25 mouse cellular contexts compared by ENCODE assay signal in genomic region chr9:58662791-58663190, GRCm38 (mm10).
DNase-seq lines count a peak whose midpoint lies in the region; ATAC-seq and TF ChIP-seq lines count a peak whose summit lies in the region.
"Had no signal": no experiment of that assay in that cellular context is flagged by ENCODE, and none has a peak within 500 bp of the region (broad histone marks: within the 10 kb centered on the region; RNA-seq: fewer than 3 reads in every experiment).

No protein-coding gene starts in this region.

- TF ChIP-seq EP300 in liver, embryonic 14.5 days (IDR thresholded peaks at IDR 0.05; ENCODE audit: low read depth) = peak; percentile 89

- WGBS in liver, embryonic 14.5 days (ENCODE audit: insufficient replicate concordance) = 21% methylated on average over 3 of the region's 3 CpGs

- peak overlapping the region; percentile 46 for H3K9ac ChIP-seq in liver, embryonic 14.5 days (replicated peaks)
- H3K9ac ChIP-seq: embryonic facial prominence, embryonic 12.5 days; heart, embryonic 13.5 days had no signal

- no peaks in the 10 kb centered on the region for H3K9me3 ChIP-seq in liver, embryonic 14.5 days (ENCODE audit: control insufficient read depth, low read length)
- H3K9me3 ChIP-seq: embryonic facial prominence, embryonic 12.5 days; heart, embryonic 13.5 days had no signal

- H3K27ac ChIP-seq in liver, embryonic 14.5 days = peak overlapping the region; percentile 98
- H3K27ac ChIP-seq: embryonic facial prominence, embryonic 12.5 days; gastrocnemius, adult 2 months; heart, embryonic 13.5 days; macrophage had no signal

- no peak overlapping the region for H3K4me3 ChIP-seq in liver, embryonic 14.5 days (ENCODE audit: insufficient read depth in 1 of 2, low read depth in 2 of 2, low read length in 2 of 2)
- H3K4me3 ChIP-seq: embryonic facial prominence, embryonic 12.5 days; erythroblast, embryonic 14.5 days; gastrocnemius, adult 2 months; heart, embryonic 13.5 days had no signal

- no peaks in the 10 kb centered on the region for H3K27me3 ChIP-seq in liver, embryonic 14.5 days (ENCODE audit: control insufficient read depth, insufficient read depth, low read length)
- H3K27me3 ChIP-seq: embryonic facial prominence, embryonic 12.5 days; heart, embryonic 13.5 days had no signal

- DNase-seq in spleen, postnatal 36 days (ENCODE audit: low spot score in 2 of 2) = peak; percentile 18 to 29
- DNase-seq in spleen, postnatal 4 days (ENCODE audit: low spot score in 2 of 2) = no peak
- DNase-seq in liver, embryonic 14.5 days (ENCODE audit: low read depth in 3 of 3, low spot score in 3 of 3) = peak in 2 of 3 experiments; percentile 60 to 70
- no peak for DNase-seq in cerebellum, adult 8-10 months
- no peak for DNase-seq in lung, postnatal 10 days
- DNase-seq in yolk sac, embryonic 10.5 days (ENCODE audit: low spot score) = no peak
- DNase-seq: adrenal gland, postnatal 14 days; cerebellum, adult 11 months; cerebellum, postnatal 10 days; gastrocnemius, adult 2 months; kidney, postnatal 25 days; layer of hippocampus, adult 9-11 months; right cerebral cortex, adult 18-20 months; right cerebral cortex, postnatal 4 days; thymus, adult 18-20 months; thymus, postnatal 4 days had no signal

- ATAC-seq in common myeloid progenitor, adult 5-6 weeks (replicated peaks; ENCODE audit: low read depth, poor library complexity, severe bottlenecking) = 0 out of 2 replicates have a peak, but pooled peaks have one; percentile 27
- peak; percentile 38; the same call in 1 of the 2 replicates for ATAC-seq in liver, embryonic 14.5 days (ENCODE audit: insufficient read depth)
- ATAC-seq: forebrain, embryonic 14.5 days; hindbrain, embryonic 16.5 days; intestine, embryonic 16.5 days had no signal

- peaks cover 54 to 58% of the 10 kb centered on the region in 2 experiments for H3K4me1 ChIP-seq in liver, embryonic 14.5 days (replicated peaks; ENCODE audit: control insufficient read depth in 2 of 2, insufficient read depth in 2 of 2, low read length in 1 of 2)
- H3K4me1 ChIP-seq: embryonic facial prominence, embryonic 12.5 days had no signal

- peak overlapping the region; percentile 51 for H3K4me2 ChIP-seq in liver, embryonic 14.5 days (ENCODE audit: low read depth)
- H3K4me2 ChIP-seq: embryonic facial prominence, embryonic 12.5 days; heart, embryonic 13.5 days; midbrain, embryonic 11.5 days had no signal

- peaks cover 46% of the 10 kb centered on the region for H3K36me3 ChIP-seq in liver, embryonic 14.5 days (replicated peaks; ENCODE audit: control insufficient read depth, insufficient read depth, low read depth)

- TF ChIP-seq CTCF in liver, embryonic 14.5 days (IDR thresholded peaks at IDR 0.05; ENCODE audit: low read depth) = no peak

Comparison
In these comparisons a context has a peak if more than half of its experiments do, and no peak if none do; other contexts are left out.
1. DNase-seq: peak in spleen, postnatal 36 days (2 of 2) and liver, embryonic 14.5 days (2 of 3); none in spleen, postnatal 4 days (0 of 2), cerebellum, adult 8-10 months (single experiment), lung, postnatal 10 days (single experiment) and yolk sac, embryonic 10.5 days (single experiment).